Mouse (Mus musculus): ENCODE data around the gene Crebbp. TPM values are rescaled to one million over a fixed set of nuclear protein-coding genes. Genes with fewer than 3 reads are reported as not detected.
"Not testable (repeated sequence)": the region's sequence is repeated elsewhere in the genome, so short reads cannot be mapped to it uniquely, and the experiment has no call there.

The Crebbp gene
- polyA plus RNA-seq, 1 experiment from 2014 or later, result 27.9 TPM

GRCm38 (mm10) chr16:4080419-4080818, 133.4 kb downstream of the Crebbp start:
- not testable (repeated sequence) for H3K4me3 ChIP-seq (ENCODE audit: low read depth, low read length); ATAC-seq (replicated peaks; ENCODE audit: insufficient number of reproducible peaks, low FRiP score, low TSS enrichment); H3K27ac ChIP-seq (ENCODE audit: low read depth, low read length); H3K9ac ChIP-seq (ENCODE audit: low read depth, low read length); H3K9me3 ChIP-seq (replicated peaks; ENCODE audit: control insufficient read depth, low read length); H3K27me3 ChIP-seq (ENCODE audit: control insufficient read depth, insufficient read depth, low read length); H3K4me2 ChIP-seq
- WGBS (ENCODE audit: insufficient replicate concordance), result 44% methylated on average over 3 of the region's 3 CpGs
- Histone ChIP-seq H3K36me3 (ENCODE audit: control insufficient read depth, insufficient read depth, low read length) (peaks cover 16% of the 10 kb centered on the region), H3K4me1 (ENCODE audit: control insufficient read depth, insufficient read depth, low read length) (peaks cover 15% of the 10 kb centered on the region)

- H3K9ac ChIP-seq (ENCODE audit: low read depth, low read length), result no peak overlapping the region
These were observed 134.1 kb downstream of the Crebbp start for GRCm38 (mm10) chr16:4079656-4080055.

GRCm38 (mm10) chr16:4078302-4078701, 135.5 kb downstream of the Crebbp start:
- not testable (repeated sequence) for H3K9me3 ChIP-seq (replicated peaks; ENCODE audit: control insufficient read depth, low read length); ATAC-seq (replicated peaks; ENCODE audit: insufficient number of reproducible peaks, low FRiP score, low TSS enrichment); H3K27ac ChIP-seq (ENCODE audit: low read depth, low read length); H3K9ac ChIP-seq (ENCODE audit: low read depth, low read length); H3K27me3 ChIP-seq (ENCODE audit: control insufficient read depth, insufficient read depth, low read length); H3K36me3 ChIP-seq (ENCODE audit: control insufficient read depth, insufficient read depth, low read length); H3K4me3 ChIP-seq (ENCODE audit: low read depth, low read length)
- peaks cover 15% of the 10 kb centered on the region for H3K4me1 ChIP-seq (ENCODE audit: control insufficient read depth, insufficient read depth, low read length)
- 70% methylated on average over 10 of the region's 10 CpGs for WGBS (ENCODE audit: insufficient replicate concordance)
- H3K4me2 ChIP-seq, result peak overlapping the region; percentile 69

More at GRCm38 (mm10) chr16:4079656-4080055, 134.1 kb downstream of the Crebbp start:
- H3K4me1 ChIP-seq (ENCODE audit: control insufficient read depth, insufficient read depth, low read length), result peaks cover 15% of the 10 kb centered on the region
- no peaks in the 10 kb centered on the region for H3K9me3 ChIP-seq (replicated peaks; ENCODE audit: control insufficient read depth, low read length)
- H3K4me2 ChIP-seq, result no peak overlapping the region
- WGBS (ENCODE audit: insufficient replicate concordance), result 50% methylated on average over 1 of the region's 1 CpGs
- H3K36me3 ChIP-seq (ENCODE audit: control insufficient read depth, insufficient read depth, low read length), result peaks cover 8% of the 10 kb centered on the region
- H3K27ac ChIP-seq (ENCODE audit: low read depth, low read length), result no peak overlapping the region
- H3K4me3 ChIP-seq (ENCODE audit: low read depth, low read length), result no peak overlapping the region
- no peaks in the 10 kb centered on the region for H3K27me3 ChIP-seq (ENCODE audit: control insufficient read depth, insufficient read depth, low read length)
- no peak for ATAC-seq (replicated peaks; ENCODE audit: insufficient number of reproducible peaks, low FRiP score, low TSS enrichment)

DNA sequence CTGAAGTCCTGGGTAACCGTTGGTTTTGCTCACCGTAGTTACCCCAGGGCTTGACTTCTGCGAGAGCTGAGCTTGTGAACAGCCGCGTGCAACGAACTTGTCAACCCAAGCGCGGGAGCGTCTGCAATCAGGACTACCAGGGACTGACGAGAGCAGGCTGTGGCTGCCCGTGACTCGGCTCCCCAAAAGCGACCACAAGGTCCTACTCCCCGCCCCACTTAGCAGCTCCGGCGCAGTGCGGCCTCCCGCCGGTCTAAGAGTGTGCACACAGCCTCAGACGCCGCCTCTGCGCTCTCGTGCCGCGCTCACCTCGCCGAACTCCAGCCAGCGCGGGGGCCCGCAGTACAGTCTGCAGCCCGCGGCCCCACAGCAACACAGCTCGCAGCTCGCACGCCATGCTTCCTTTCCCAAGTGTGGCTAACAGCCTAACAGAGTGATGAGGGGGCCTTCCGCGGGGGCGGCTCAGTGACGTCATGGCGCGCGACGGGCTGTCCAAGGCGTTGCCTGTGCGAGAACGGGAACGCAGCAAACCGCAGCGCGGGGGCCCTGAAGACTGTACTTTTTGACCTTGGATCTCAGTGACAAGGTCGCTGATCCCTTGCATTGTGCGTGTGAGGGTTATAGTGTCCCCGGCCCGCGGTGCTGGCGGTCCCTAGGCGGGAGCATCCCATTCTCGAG, 136.3 kb downstream of the Crebbp start, which contains the start of gene Trap1:
Gene Trap1, minus strand, starts transcription at position 444 of the 678 bp plus-strand sequence.
- peaks cover 15% of the 10 kb centered on the region for H3K4me1 ChIP-seq (ENCODE audit: control insufficient read depth, insufficient read depth, low read length)
- H3K9me3 ChIP-seq (replicated peaks; ENCODE audit: control insufficient read depth, low read length), result no peaks in the 10 kb centered on the region
- no peaks in the 10 kb centered on the region for H3K36me3 ChIP-seq (ENCODE audit: control insufficient read depth, insufficient read depth, low read length)
- H3K27ac ChIP-seq (ENCODE audit: low read depth, low read length), result peak within 1 kb of the TSS; percentile 86
- WGBS (ENCODE audit: insufficient replicate concordance), result under 1% methylated on average over 58 of the region's 58 CpGs
- H3K27me3 ChIP-seq (ENCODE audit: control insufficient read depth, insufficient read depth, low read length), result no peaks in the 10 kb centered on the region
- H3K9ac ChIP-seq (ENCODE audit: low read depth, low read length), result peak within 1 kb of the TSS; percentile 90
- peak within 1 kb of the TSS; percentile 69 for H3K4me2 ChIP-seq
- peak; percentile 90 for ATAC-seq (replicated peaks; ENCODE audit: insufficient number of reproducible peaks, low FRiP score, low TSS enrichment)
- H3K4me3 ChIP-seq (ENCODE audit: low read depth, low read length), result peak within 1 kb of the TSS; percentile 86

DNA sequence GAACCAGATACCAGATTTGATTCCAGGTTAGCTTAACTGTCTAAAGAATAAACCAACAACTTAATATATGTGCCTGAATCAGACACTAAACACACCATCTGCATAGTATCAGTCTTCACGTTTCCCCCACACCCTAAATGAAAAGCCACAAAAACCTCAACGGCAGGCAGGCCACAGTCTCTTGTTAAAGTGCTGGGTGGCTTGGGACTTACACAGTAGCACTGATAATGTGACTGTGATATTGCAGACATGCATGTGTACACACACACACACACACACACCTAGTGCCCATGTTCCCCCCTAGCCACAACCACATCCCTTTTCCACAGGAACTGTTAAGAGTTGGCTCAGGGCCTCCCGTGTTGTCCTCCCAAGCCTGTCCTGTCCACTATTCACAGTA, 139.0 kb downstream of the Crebbp start:
- no peak for ATAC-seq (replicated peaks; ENCODE audit: insufficient number of reproducible peaks, low FRiP score, low TSS enrichment)
- Histone ChIP-seq H3K27me3 (ENCODE audit: control insufficient read depth, insufficient read depth, low read length) (no peaks in the 10 kb centered on the region), H3K9me3 (replicated peaks; ENCODE audit: control insufficient read depth, low read length) (no peaks in the 10 kb centered on the region), H3K4me1 (ENCODE audit: control insufficient read depth, insufficient read depth, low read length) (peaks cover 11% of the 10 kb centered on the region), H3K36me3 (ENCODE audit: control insufficient read depth, insufficient read depth, low read length) (no peaks in the 10 kb centered on the region), H3K4me2 (no peak overlapping the region), H3K9ac (ENCODE audit: low read depth, low read length) (no peak overlapping the region), H3K27ac (ENCODE audit: low read depth, low read length) (no peak overlapping the region), H3K4me3 (ENCODE audit: low read depth, low read length) (no peak overlapping the region)
- 61% methylated on average over 3 of the region's 3 CpGs for WGBS (ENCODE audit: insufficient replicate concordance)

DNA sequence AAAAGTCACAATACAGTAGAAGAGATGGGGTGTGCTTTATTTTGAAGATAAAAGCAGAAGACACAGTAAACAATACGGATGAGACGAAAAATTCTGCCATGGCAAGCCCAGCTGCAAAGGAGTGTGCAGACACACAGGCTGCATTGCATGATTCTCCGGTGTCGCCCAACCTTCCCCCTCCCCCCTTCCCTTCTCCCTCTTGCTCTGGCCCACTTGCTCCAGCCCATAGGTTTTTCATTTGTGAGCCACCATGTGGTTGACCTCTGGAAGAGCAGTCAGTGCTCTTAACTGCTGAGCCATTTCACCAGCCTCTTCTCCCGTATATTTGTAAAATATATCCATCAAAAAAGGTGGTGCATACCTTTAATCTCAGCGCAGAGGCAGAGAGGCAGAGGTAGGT, 139.5 kb downstream of the Crebbp start:
- Histone ChIP-seq H3K27me3 (ENCODE audit: control insufficient read depth, insufficient read depth, low read length) (no peaks in the 10 kb centered on the region), H3K9ac (ENCODE audit: low read depth, low read length) (no peak overlapping the region), H3K27ac (ENCODE audit: low read depth, low read length) (no peak overlapping the region), H3K9me3 (replicated peaks; ENCODE audit: control insufficient read depth, low read length) (no peaks in the 10 kb centered on the region), H3K4me3 (ENCODE audit: low read depth, low read length) (no peak overlapping the region), H3K36me3 (ENCODE audit: control insufficient read depth, insufficient read depth, low read length) (no peaks in the 10 kb centered on the region), H3K4me2 (no peak overlapping the region), H3K4me1 (ENCODE audit: control insufficient read depth, insufficient read depth, low read length) (peaks cover 7% of the 10 kb centered on the region)
- 69% methylated on average over 6 of the region's 6 CpGs for WGBS (ENCODE audit: insufficient replicate concordance)
- no peak for ATAC-seq (replicated peaks; ENCODE audit: insufficient number of reproducible peaks, low FRiP score, low TSS enrichment)

DNA sequence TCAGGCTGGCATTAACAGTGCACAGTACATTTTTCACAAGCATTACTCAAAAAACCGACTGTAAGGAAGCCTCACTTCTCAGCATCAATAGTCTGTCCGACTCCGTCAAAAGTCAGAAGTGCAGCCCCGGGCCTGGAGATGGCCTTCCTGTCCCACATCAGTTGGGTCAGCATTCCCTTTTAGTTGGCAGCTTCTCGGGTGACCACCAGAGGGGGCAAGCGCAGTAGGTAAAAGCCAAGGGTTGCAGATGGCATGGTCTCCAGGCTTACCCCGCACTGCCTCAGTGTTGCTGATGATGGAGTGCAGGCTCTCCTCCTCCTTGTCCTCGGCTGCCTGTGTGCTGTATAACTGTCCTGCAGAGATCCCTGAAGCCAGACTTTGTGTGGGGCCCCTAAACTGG, 145.2 kb downstream of the Crebbp start:
- Histone ChIP-seq H3K4me3 (ENCODE audit: low read depth, low read length) (no peak overlapping the region), H3K4me1 (ENCODE audit: control insufficient read depth, insufficient read depth, low read length) (no peaks in the 10 kb centered on the region), H3K4me2 (no peak overlapping the region), H3K9me3 (replicated peaks; ENCODE audit: control insufficient read depth, low read length) (no peaks in the 10 kb centered on the region), H3K9ac (ENCODE audit: low read depth, low read length) (no peak overlapping the region), H3K36me3 (ENCODE audit: control insufficient read depth, insufficient read depth, low read length) (peaks cover 19% of the 10 kb centered on the region), H3K27ac (ENCODE audit: low read depth, low read length) (no peak overlapping the region), H3K27me3 (ENCODE audit: control insufficient read depth, insufficient read depth, low read length) (no peaks in the 10 kb centered on the region)
- 63% methylated on average over 8 of the region's 8 CpGs for WGBS (ENCODE audit: insufficient replicate concordance)
- no peak for ATAC-seq (replicated peaks; ENCODE audit: insufficient number of reproducible peaks, low FRiP score, low TSS enrichment)

DNA sequence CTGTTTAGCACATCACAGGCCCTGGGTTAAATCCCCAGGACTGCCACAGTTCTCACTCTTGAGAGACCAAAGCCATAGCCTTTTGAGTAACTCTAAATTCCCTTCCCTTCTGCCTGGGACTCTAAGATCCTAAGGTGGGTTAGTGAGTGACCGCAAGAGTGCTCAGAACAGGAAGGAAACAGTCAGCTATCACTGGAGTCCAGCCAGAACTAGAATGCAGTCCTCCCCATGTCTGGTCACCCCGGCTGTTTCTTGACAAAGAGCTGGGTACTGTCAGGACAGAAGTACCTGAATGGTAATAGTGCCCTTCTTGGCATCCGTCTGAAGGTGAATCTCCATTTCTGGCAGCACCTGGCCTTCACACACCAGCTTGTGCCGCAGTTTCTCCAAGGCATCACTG, 148.9 kb downstream of the Crebbp start:
- ATAC-seq (replicated peaks; ENCODE audit: insufficient number of reproducible peaks, low FRiP score, low TSS enrichment), result no peak
- WGBS (ENCODE audit: insufficient replicate concordance), result 88% methylated on average over 4 of the region's 4 CpGs

GRCm38 (mm10) chr16:4053811-4054210, 160.0 kb downstream of the Crebbp start:
- no peak overlapping the region for H3K4me3 ChIP-seq (ENCODE audit: low read depth, low read length)
- WGBS (ENCODE audit: insufficient replicate concordance), result 81% methylated on average over 3 of the region's 3 CpGs
- H3K4me2 ChIP-seq, result no peak overlapping the region
- no peaks in the 10 kb centered on the region for H3K9me3 ChIP-seq (replicated peaks; ENCODE audit: control insufficient read depth, low read length)
- no peak overlapping the region for H3K27ac ChIP-seq (ENCODE audit: low read depth, low read length)
- ATAC-seq (replicated peaks; ENCODE audit: insufficient number of reproducible peaks, low FRiP score, low TSS enrichment), result no peak
- no peak overlapping the region for H3K9ac ChIP-seq (ENCODE audit: low read depth, low read length)
- H3K4me1 ChIP-seq (ENCODE audit: control insufficient read depth, insufficient read depth, low read length), result no peaks in the 10 kb centered on the region
- H3K36me3 ChIP-seq (ENCODE audit: control insufficient read depth, insufficient read depth, low read length), result peaks cover 41% of the 10 kb centered on the region
- H3K27me3 ChIP-seq (ENCODE audit: control insufficient read depth, insufficient read depth, low read length), result no peaks in the 10 kb centered on the region

More for the DNA sequence above, 148.9 kb downstream of the Crebbp start:
- H3K27me3 ChIP-seq (ENCODE audit: control insufficient read depth, insufficient read depth, low read length), result no peaks in the 10 kb centered on the region
- H3K27ac ChIP-seq (ENCODE audit: low read depth, low read length), result no peak overlapping the region
- H3K9ac ChIP-seq (ENCODE audit: low read depth, low read length), result no peak overlapping the region
- H3K4me1 ChIP-seq (ENCODE audit: control insufficient read depth, insufficient read depth, low read length), result no peaks in the 10 kb centered on the region
- H3K9me3 ChIP-seq (replicated peaks; ENCODE audit: control insufficient read depth, low read length), result no peaks in the 10 kb centered on the region
- no peak overlapping the region for H3K4me3 ChIP-seq (ENCODE audit: low read depth, low read length)
- H3K4me2 ChIP-seq, result no peak overlapping the region
- H3K36me3 ChIP-seq (ENCODE audit: control insufficient read depth, insufficient read depth, low read length), result peaks cover 43% of the 10 kb centered on the region
